Mouse (Mus musculus) heart, postnatal 0 days (tissue): ENCODE data around the gene Ypel5. TPM values are rescaled to one million over a fixed set of nuclear protein-coding genes. Genes with fewer than 3 reads are reported as not detected.

Experiments
- ATAC-seq: fragments of 200-750 bp; cut with Nextera tagmentation; 2 replicates; pipeline ENCODE4 v1.8.0; 2017; ENCODE audit warnings: low read depth, moderate number of reproducible peaks, moderate library complexity; ENCODE audit not compliant: insufficient read depth
- DNase-seq: peaks from one replicate; pipeline ENCODE4 v3.0.0-alpha.2; 2016; ENCODE audit warnings: low spot score
- H3K27ac ChIP-seq: fragments of 300-500 bp; sonication (generic); 2 replicates; pipeline ENCODE4 v1.5.1; 2014; ENCODE audit warnings: low read depth, mild to moderate bottlenecking
- H3K27me3 ChIP-seq: fragments of 300-500 bp; sonication (generic); 2 replicates; pipeline ENCODE4 v1.6.1; 2014; ENCODE audit warnings: low read length, mixed read lengths; ENCODE audit not compliant: control insufficient read depth, insufficient read depth
- H3K36me3 ChIP-seq: fragments of 300-500 bp; sonication (generic); replicated peaks from 2 replicates; pipeline ENCODE4 v1.6.1; 2014; ENCODE audit warnings: low read length, mixed read lengths; ENCODE audit not compliant: control insufficient read depth, insufficient read depth
- H3K4me1 ChIP-seq: fragments of 300-500 bp; sonication (generic); 2 replicates; pipeline ENCODE4 v1.6.1; 2014; ENCODE audit warnings: antibody characterized with exemption; ENCODE audit not compliant: control insufficient read depth, insufficient read depth
- H3K4me2 ChIP-seq: fragments of 300-500 bp; sonication (generic); 2 replicates; pipeline ENCODE4 v1.6.1; 2014; ENCODE audit warnings: low read depth, mild to moderate bottlenecking, low read length, moderate library complexity
- H3K4me3 ChIP-seq: fragments of 300-500 bp; sonication (generic); 2 replicates; pipeline ENCODE4 v1.5.1; 2014; ENCODE audit warnings: low read depth, low read length
- H3K9ac ChIP-seq: fragments of 300-500 bp; sonication (generic); replicated peaks from 2 replicates; pipeline ENCODE4 v1.6.1; 2014; ENCODE audit warnings: low read depth, low read length, mixed read lengths
- H3K9me3 ChIP-seq: fragments of 300-500 bp; sonication (generic); replicated peaks from 2 replicates; pipeline ENCODE4 v1.6.1; 2016; ENCODE audit warnings: low read length; ENCODE audit not compliant: control insufficient read depth
- CTCF ChIP-seq: IDR thresholded peaks from 2 replicates; pipeline ENCODE4 v1.5.1; 2016; ENCODE audit warnings: antibody characterized with exemption, control low read depth, low read depth
- EP300 ChIP-seq: IDR thresholded peaks from 2 replicates; pipeline ENCODE4 v1.6.1; 2016; ENCODE audit warnings: antibody characterized with exemption, low read depth
- WGBS: fragments of 180-500 bp; shearing (Covaris S2); extraction: QIAGEN DNeasy Blood & Tissue Kit; methylation state at CpG from one replicate; pipeline ENCODE4 v1.1.7; 2014; 5-methylcytosine and 5-hydroxymethylcytosine counted together
- polyA plus RNA-seq: library from polyadenylated mRNA; unstranded; fragments of >200 nt; fragmentation: Nextera tagmentation; extraction: Ambion mirVana; gene quantifications from 2 replicates; pipeline ENCODE4 v1.2.1, GENCODE M21; 2015
- total RNA-seq: library from RNA; depleted of rRNA; stranded (reverse); fragments of >200 nt; gene quantifications from 2 replicates; pipeline ENCODE4 v1.2.3, GENCODE M21; 2014; ENCODE audit warnings: low replicate concordance; rRNA removed

Ypel5 gene
- total and polyA plus RNA-seq, 2 experiments from 2014 or later, result 39.0 to 63.3 TPM

DNA sequence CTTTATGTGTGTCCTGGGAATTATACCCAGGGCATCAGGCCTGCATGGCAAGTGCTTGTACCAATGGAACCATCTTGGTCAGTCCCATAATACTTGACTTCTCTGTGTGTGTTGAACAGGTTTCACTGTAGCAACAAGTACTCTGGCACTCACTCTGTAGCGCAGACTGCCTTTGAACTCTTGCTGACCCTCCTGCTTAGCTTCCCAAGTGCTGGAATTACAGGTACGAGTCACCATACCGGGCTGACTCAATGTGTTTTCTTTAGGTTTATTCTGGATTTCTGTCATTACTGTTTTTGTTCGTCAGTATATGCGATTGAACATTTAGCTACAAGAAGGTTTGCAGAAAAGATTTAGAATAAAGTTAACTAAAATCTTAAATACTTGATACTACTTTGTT is 61.7 kb downstream of the Ypel5 start:
- H3K27me3 ChIP-seq, result no peaks in the 10 kb centered on the region
- H3K9ac ChIP-seq, result no peak overlapping the region
- H3K36me3 ChIP-seq, result no peaks in the 10 kb centered on the region
- TF ChIP-seq CTCF, result no peak
- TF ChIP-seq EP300, result no peak
- DNase-seq (no peak), ATAC-seq (no peak)
- H3K4me2 ChIP-seq, result no peak overlapping the region
- H3K4me3 ChIP-seq, result no peak overlapping the region
- 63% methylated on average over 5 of the region's 5 CpGs for WGBS
- H3K4me1 ChIP-seq, result no peaks in the 10 kb centered on the region
- no peak overlapping the region for H3K27ac ChIP-seq
- H3K9me3 ChIP-seq, result no peaks in the 10 kb centered on the region

DNA sequence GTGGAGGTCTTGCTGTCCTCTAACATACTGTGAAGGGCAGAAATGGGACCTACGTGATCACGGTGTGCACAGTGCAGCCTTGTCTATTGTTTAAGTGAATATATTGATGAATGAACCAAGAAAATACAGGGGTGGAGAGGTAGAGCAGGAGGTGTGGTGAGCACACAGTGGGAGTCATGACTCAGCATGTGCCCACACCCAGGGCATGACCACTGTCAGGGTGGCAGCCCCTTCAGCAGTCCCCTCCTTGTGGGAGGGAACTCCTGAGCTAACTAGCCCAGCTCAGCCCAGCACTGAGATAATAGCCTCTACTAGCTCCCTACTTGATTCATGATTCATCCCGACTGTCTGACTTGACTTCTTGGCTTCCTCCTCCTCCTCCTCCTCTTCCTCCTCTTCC is 62.5 kb downstream of the Ypel5 start:
- Histone ChIP-seq H3K9ac (no peak overlapping the region), H3K27me3 (no peaks in the 10 kb centered on the region), H3K4me2 (no peak overlapping the region), H3K36me3 (no peaks in the 10 kb centered on the region), H3K27ac (no peak overlapping the region), H3K9me3 (no peaks in the 10 kb centered on the region), H3K4me3 (no peak overlapping the region), H3K4me1 (no peaks in the 10 kb centered on the region)
- no peak for DNase-seq
- no peak for TF ChIP-seq EP300
- WGBS, result 40% methylated on average over 3 of the region's 3 CpGs
- ATAC-seq, result no peak

Other genes starting within 250 kb of the Ypel5 start
- gene Alk, start 231.8 kb upstream of the Ypel5 start, total RNA-seq, result 0.15 TPM in 1 of 2 replicates, not detected in the other
- 0.04 and 0.05 TPM in 2 replicates for gene Alk, start 231.8 kb upstream of the Ypel5 start, polyA plus RNA-seq
- 453 and 478 TPM in 2 replicates for gene Lbh, start 81.9 kb downstream of the Ypel5 start, total RNA-seq
- gene Lbh, start 81.9 kb downstream of the Ypel5 start, polyA plus RNA-seq, result 28.5 and 31.1 TPM in 2 replicates